Mouse (Mus musculus) frontal cortex, adult (tissue): Measurements from ENCODE around the gene Tctn3.

ENCODE experiments used
- ATAC-seq: cut with Nextera tagmentation; 2 replicates; pipeline ENCODE4 v1.9.2; 2017; ENCODE audit warnings: mild to moderate bottlenecking, moderate library complexity, mixed read lengths; ENCODE audit not compliant: low TSS enrichment

Tctn3 gene

GRCm38 (mm10) chr19:40556029-40556428 lies 56.0 kb downstream of the Tctn3 start:
- no peak for ATAC-seq

DNA sequence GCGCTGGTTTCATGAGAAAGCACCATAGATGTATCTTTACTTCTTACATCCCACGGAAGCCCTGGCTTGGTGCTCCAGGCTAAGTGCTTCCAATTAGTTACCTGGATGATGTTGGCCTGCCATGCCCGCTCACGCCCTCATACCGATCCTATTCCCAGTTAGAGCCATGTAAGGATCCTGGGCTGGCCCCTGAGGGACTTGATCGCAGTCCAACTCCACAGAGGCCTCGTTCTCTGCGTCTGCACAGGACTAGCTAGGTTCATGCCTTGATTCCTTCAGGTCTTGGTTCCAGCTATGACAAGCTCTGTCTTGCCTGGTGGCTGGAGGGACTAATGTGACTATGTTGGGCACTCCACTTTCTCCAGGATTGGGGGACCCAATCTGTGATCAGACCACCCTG lies 56.9 kb downstream of the Tctn3 start:
- ATAC-seq: no peak

DNA sequence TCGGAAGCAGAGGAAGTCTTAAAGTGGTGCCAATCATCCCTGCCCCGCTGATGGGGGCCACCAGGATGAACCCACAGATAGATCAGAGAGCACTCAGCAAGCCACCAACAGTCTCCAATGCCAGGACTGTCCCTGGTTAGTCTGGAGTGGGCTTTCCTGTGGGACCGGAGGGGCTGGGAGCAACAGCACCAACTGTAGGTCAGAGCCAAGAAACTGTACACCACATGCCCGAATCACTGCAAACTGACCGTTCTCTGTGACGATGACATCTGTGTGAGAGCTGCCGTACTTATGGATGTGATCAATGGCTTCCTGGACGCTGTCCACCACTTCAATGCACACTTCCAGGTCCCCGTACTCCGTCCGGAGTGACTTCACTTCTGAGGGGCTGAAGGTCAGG lies 57.7 kb downstream of the Tctn3 start:
- ATAC-seq: no peak

- ATAC-seq: peak; percentile 74
These were observed 58.2 kb downstream of the Tctn3 start for GRCm38 (mm10) chr19:40553849-40554248.

DNA sequence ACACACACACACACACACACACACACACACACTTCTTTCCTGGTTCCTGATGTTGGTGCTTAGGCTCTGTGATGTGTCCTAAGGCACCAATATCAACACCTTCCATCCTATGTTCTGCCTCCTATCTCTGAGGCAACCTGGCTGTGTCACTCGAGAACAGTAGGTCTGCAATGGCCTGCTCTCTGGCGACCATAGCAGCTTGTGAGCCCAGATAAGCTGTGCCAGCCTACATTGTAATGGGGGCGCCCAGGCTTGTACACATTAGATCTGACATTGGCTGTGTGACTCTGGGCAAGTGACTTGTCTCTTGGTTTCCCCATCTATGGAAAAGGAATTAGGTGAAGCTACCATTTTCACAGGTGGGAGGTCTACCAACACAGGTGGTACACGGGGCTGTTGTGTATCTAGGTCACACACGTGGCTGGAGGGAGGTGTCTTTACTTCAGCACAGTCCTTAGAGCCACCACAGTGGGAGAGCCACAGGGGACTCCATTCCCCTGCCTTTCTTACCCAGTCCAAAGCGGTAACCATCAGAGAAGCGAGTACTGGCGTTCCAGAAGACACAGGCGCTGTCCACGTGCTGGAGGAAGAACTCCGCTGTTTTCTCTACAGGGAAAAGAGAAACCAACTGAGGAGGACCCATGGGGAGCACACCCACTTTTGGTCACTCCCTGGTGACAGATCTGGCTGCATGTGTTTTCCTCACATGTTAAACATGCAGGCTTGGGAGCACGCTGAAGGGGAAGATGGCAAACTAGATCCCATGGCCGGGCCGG lies 58.8 kb downstream of the Tctn3 start:
- no peak for ATAC-seq

- peak; percentile 42; the same call in 1 of the 2 replicates for ATAC-seq
These were observed 62.4 kb downstream of the Tctn3 start for GRCm38 (mm10) chr19:40549516-40550135.

DNA sequence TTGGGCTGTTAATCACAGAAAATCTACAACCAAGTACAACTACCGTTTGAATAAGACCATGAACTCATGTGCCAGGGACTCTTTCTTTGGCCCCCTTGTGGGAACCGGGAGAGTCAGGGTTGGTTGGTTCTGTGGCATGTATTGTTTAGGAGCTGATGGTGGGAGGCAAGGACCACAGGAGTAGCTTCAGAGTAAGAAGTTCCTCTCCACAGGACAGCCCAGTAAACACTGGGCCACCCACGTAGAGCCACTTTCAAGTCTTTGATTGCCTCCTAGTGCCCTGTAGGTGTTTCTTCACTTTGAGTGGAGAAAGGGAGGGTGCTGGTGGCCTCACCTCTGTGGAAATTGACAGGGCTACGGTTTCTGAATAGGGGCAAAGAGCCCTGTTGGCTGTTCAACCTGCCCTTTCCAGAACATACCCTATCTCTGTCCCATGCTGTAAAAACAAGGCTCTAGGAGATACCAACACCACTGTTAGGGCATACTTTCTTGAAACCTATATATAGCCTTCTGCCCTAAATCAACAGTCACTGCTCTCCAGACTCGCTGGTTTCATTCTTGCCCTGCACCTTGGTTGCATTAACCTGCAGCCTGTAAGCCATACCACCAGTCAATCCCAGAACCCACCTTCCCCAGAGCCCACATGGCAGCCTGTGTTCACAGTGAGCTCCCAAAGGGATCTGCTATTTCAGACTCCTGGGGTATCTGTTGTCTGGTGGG lies 63.1 kb downstream of the Tctn3 start:
- no peak for ATAC-seq

- no peak for ATAC-seq
These were observed 63.6 kb downstream of the Tctn3 start for GRCm38 (mm10) chr19:40548386-40548785.
